Comparison of ENCODE assay signal across 12 mouse cellular contexts in genomic region chr4:149918455-149919070, GRCm38 (mm10). TPM values are rescaled to one million over a fixed set of nuclear protein-coding genes. Genes with fewer than 3 reads are reported as not detected.
DNase-seq lines count a peak whose midpoint lies in the region.
"Had no signal": no experiment of that assay in that cellular context is flagged by ENCODE, and none has a peak within 500 bp of the region (broad histone marks: within the 10 kb centered on the region; RNA-seq: fewer than 3 reads in every experiment).

No protein-coding gene starts in this region.

- peak; percentile 14 to 16 for DNase-seq in cerebellum, postnatal 36 days
- no peak for DNase-seq in cerebellum, adult 8-10 months
- peak; percentile 41 for DNase-seq in left cerebral cortex, adult 11 months (ENCODE audit: low spot score)
- DNase-seq in left cerebral cortex, postnatal 10 days (ENCODE audit: extremely low spot score in 1 of 2, low spot score in 2 of 2) = no peak
- peak; percentile 51 to 75 for DNase-seq in left cerebral cortex, postnatal 14 days (ENCODE audit: low spot score in 2 of 2)
- DNase-seq in thymus, postnatal 14 days = no peak
- DNase-seq in thymus, postnatal 36 days = no peak
- no peak for DNase-seq in lung, adult 18-20 months
- DNase-seq: adrenal gland, adult 2 months; gastrocnemius, adult 2 months; spleen, adult 18-20 months had no signal

- intact Hi-C loops in left cerebral cortex, postnatal 10 days (cut with DNase I) = loop anchor here (5.0 kb wide), 1 partner anchor 34 kb away; no protein-coding TSS in a partner anchor
- intact Hi-C loops in left cerebral cortex, postnatal 14 days (cut with DNase I) = no loop called here

RNA-seq across cellular contexts. Expression of gene Spsb1, which starts 36.3 kb away (rescaled TPM):
- total RNA-seq in left cerebral cortex, postnatal 10 days (2021) = 10 to 100 TPM; 16.5 to 22.0 TPM
- 10 to 100 TPM; 17.7 to 19.6 TPM for total RNA-seq in left cerebral cortex, postnatal 14 days (2021)
- total RNA-seq: megakaryocyte-erythroid progenitor cell, adult 5-6 weeks had no signal

Comparison
In these comparisons a context has a peak if more than half of its experiments do, and no peak if none do; other contexts are left out.
1. DNase-seq: peak in cerebellum, postnatal 36 days (2 of 2), left cerebral cortex, adult 11 months (single experiment) and left cerebral cortex, postnatal 14 days (2 of 2); none in cerebellum, adult 8-10 months (single experiment), left cerebral cortex, postnatal 10 days (0 of 2), thymus, postnatal 14 days (single experiment), thymus, postnatal 36 days (0 of 2) and lung, adult 18-20 months (0 of 2).